Mouse (Mus musculus) midbrain, embryonic 13.5 days (tissue): Measurements from ENCODE around the gene Nphs1. TPM values are rescaled to one million over a fixed set of nuclear protein-coding genes. Genes with fewer than 3 reads are reported as not detected.

Experiments
- ATAC-seq: fragments of 200-750 bp; cut with Nextera tagmentation; 2 replicates; pipeline ENCODE4 v1.8.0; 2017; ENCODE audit warnings: mild to moderate bottlenecking, moderate TSS enrichment, moderate library complexity
- H3K27ac ChIP-seq: fragments of 300-500 bp; sonication (generic); 2 replicates; pipeline ENCODE4 v1.5.1; 2015; ENCODE audit warnings: inconsistent platforms, mild to moderate bottlenecking, moderate library complexity
- H3K27me3 ChIP-seq: fragments of 300-500 bp; sonication (generic); 2 replicates; pipeline ENCODE4 v1.6.1; 2015; ENCODE audit warnings: mild to moderate bottlenecking, inconsistent platforms
- H3K36me3 ChIP-seq: fragments of 300-500 bp; sonication (generic); 2 replicates; pipeline ENCODE4 v1.6.1; 2015; ENCODE audit warnings: mild to moderate bottlenecking, inconsistent platforms
- H3K4me1 ChIP-seq: fragments of 300-500 bp; sonication (generic); replicated peaks from 2 replicates; pipeline ENCODE4 v1.6.1; 2015; ENCODE audit warnings: inconsistent platforms
- H3K4me2 ChIP-seq: fragments of 300-500 bp; sonication (generic); replicated peaks from 2 replicates; pipeline ENCODE4 v1.6.1; 2015; ENCODE audit warnings: moderate library complexity, mild to moderate bottlenecking, inconsistent platforms
- H3K4me3 ChIP-seq: fragments of 300-500 bp; sonication (generic); replicated peaks from 2 replicates; pipeline ENCODE4 v1.5.1; 2015; ENCODE audit warnings: mild to moderate bottlenecking, inconsistent platforms
- H3K9ac ChIP-seq: fragments of 300-500 bp; sonication (generic); replicated peaks from 2 replicates; pipeline ENCODE4 v1.6.1; 2015; ENCODE audit warnings: mild to moderate bottlenecking, inconsistent platforms
- H3K9me3 ChIP-seq: fragments of 300-500 bp; sonication (generic); 2 replicates; pipeline ENCODE4 v1.6.1; 2016; ENCODE audit warnings: mild to moderate bottlenecking, inconsistent platforms
- WGBS: fragments of 180-500 bp; shearing (Covaris S2); methylation state at CpG from one replicate; pipeline ENCODE4 v1.1.7; 2015; 5-methylcytosine and 5-hydroxymethylcytosine counted together
- polyA plus RNA-seq: library from polyadenylated mRNA; unstranded; fragments of >200 nt; fragmentation: Nextera tagmentation; extraction: Ambion mirVana; gene quantifications from 2 replicates; pipeline ENCODE4 v1.2.1, GENCODE M21; 2015

The Nphs1 gene
- 0.78 and 0.94 TPM in 2 replicates for polyA plus RNA-seq

DNA sequence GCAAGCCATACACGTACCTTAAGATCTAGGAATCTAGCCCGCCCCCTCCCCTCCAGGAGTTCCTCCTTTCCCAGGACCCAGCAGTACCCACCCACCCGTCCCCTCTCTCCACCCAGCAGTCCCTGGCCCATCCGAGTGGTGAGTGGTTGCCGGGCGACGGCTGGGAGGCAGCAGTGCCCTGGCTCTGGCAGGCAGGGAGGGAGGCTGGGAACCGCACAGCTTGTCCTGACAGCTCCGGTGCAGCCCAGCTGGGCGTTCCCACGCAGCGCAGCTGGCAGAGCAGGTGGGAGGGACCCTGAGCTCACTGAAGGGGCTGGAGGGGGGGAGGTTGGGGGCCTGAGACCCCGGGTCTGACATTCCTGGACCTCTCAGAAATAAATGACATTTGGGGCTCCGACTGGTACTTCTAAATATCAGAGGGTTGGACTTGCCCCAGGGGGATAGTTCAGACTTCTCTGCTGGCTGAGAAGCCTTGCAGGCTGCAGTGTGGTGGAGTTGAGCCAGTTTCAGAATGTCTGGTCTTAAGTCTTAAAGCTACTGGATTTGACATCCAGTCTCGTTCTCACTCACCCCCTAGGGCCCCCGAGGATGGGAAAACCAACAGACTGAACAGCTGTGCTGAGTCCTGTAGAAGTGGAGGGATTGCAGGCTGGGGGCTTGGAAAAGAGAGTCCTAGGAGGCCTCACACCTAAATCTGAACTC, at the start of gene Nphs1, which contains the start of gene Kirrel2:
TSS of gene Nphs1 (plus strand) at position 687 of the 702 bp plus-strand sequence.
TSS of gene Kirrel2 (minus strand) at position 62 of the 702 bp plus-strand sequence.
- H3K9ac ChIP-seq: peak within 1 kb of the TSS; percentile 50

DNA sequence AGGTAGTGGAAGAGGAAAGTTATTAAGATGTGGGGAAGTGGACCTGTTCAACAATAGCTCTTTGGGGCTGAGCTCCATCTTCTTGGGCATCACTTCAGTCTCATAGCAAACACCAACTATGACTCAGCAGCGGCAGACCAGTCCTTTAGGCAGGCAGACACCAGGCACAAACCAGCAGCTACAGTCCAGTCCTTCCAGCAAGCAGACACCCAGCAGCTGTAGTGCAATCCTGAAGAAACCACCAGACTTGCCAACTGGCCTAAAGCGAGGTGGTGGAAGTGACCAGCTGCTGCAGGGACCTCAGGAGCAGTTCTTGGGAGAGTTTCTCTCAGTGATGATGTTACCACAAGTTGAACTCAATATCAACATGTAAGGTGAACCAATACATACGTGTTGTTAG, 49.5 kb upstream of the Nphs1 start:
- H3K36me3 ChIP-seq: no peaks in the 10 kb centered on the region
- ATAC-seq: no peak
- no peak overlapping the region for H3K27ac ChIP-seq
- whole genome bisulfite sequencing: 94% methylated on average over 3 of the region's 3 CpGs
- no peaks in the 10 kb centered on the region for H3K27me3 ChIP-seq
- H3K9me3 ChIP-seq: no peaks in the 10 kb centered on the region
- no peak overlapping the region for H3K9ac ChIP-seq
- H3K4me2 ChIP-seq: no peak overlapping the region
- no peak overlapping the region for H3K4me3 ChIP-seq
- no peaks in the 10 kb centered on the region for H3K4me1 ChIP-seq

More for the DNA sequence above, at the start of gene Nphs1, which contains the start of gene Kirrel2:
- H3K36me3 ChIP-seq: no peaks in the 10 kb centered on the region
- H3K9me3 ChIP-seq: no peaks in the 10 kb centered on the region
- H3K27ac ChIP-seq: no peak within 1 kb of the TSS
- H3K4me3 ChIP-seq: peak within 1 kb of the TSS; percentile 36
- H3K4me1 ChIP-seq: peaks cover 35% of the 10 kb centered on the region
- H3K4me2 ChIP-seq: peak within 1 kb of the TSS; percentile 58
- peak; percentile 93 for ATAC-seq
- under 1% methylated on average over 16 of the region's 16 CpGs for WGBS
- peaks cover 98% of the 10 kb centered on the region for H3K27me3 ChIP-seq

DNA sequence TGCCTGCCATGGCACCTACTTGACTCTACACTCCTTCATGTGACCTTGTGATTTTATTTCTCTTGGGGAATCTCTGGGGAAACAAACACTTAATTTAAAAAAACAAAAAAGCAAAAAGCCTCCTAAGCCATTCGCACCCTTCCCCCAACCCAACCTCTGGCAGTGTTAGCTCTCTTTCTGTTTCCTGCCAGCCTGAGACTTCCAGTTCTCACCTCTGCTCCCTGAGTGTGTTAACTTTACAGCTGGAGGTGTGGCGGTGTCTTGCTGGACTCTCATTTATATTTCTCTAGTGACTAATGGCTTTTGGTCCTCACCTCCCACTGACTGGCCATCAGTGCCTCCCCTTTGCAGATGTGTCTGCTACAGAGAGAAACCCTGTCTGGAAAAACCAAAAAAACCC, 48.3 kb upstream of the Nphs1 start:
- Histone ChIP-seq H3K27me3 (no peaks in the 10 kb centered on the region), H3K4me3 (no peak overlapping the region), H3K36me3 (no peaks in the 10 kb centered on the region), H3K4me1 (no peaks in the 10 kb centered on the region), H3K9me3 (no peaks in the 10 kb centered on the region), H3K4me2 (no peak overlapping the region), H3K9ac (no peak overlapping the region), H3K27ac (no peak overlapping the region)
- WGBS: 89% methylated on average over 2 of the region's 2 CpGs
- no peak for ATAC-seq

DNA sequence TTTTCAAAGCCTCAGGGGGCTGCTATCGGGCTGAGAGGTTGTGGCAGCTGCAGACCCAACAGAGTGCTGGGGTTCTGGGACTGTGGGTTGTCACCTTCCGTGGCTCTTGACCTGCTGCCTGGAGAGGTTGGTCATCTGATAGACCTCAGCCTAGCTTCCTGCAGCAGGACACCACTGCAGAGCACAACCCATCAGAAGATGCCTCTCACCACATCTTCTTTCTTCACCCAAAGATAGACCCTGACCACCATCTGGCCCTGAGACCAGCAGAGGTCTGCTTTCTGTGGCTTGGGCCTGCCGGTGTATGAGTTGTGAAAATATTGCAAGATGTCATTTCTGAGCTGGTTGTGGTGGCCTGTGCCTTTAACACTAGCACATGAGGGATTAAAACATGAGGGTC, 47.1 kb upstream of the Nphs1 start:
- 84% methylated on average over 3 of the region's 3 CpGs for WGBS
- H3K9me3 ChIP-seq: no peaks in the 10 kb centered on the region
- no peaks in the 10 kb centered on the region for H3K27me3 ChIP-seq
- no peaks in the 10 kb centered on the region for H3K36me3 ChIP-seq
- H3K9ac ChIP-seq: no peak overlapping the region
- H3K27ac ChIP-seq: no peak overlapping the region
- ATAC-seq: no peak
- no peaks in the 10 kb centered on the region for H3K4me1 ChIP-seq
- H3K4me2 ChIP-seq: no peak overlapping the region
- H3K4me3 ChIP-seq: no peak overlapping the region

DNA sequence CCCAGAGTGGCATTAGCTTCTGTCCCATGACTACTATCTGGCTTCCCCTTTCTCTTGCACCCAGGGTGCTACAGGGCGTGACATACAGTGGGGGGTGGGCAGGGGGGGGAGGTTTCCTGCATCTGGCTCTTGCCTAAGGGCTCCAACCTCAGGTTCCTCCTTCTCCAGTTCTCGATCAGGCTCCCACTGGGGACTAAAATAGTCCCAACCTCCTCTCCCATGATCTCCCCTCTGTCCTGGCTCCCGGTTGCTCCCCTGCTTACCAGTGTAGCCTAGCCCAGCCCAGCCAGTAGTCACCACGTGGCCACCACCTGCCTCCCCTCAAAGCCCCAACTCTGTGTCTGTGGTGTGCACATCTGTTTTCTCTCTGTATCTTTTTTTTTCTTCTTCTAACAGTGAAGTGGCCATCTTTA, 45.4 kb upstream of the Nphs1 start:
- 74% methylated on average over 4 of the region's 4 CpGs for WGBS
- Histone ChIP-seq H3K9ac (no peak overlapping the region), H3K27ac (no peak overlapping the region), H3K4me1 (no peaks in the 10 kb centered on the region), H3K9me3 (no peaks in the 10 kb centered on the region), H3K36me3 (no peaks in the 10 kb centered on the region), H3K27me3 (no peaks in the 10 kb centered on the region), H3K4me3 (no peak overlapping the region), H3K4me2 (no peak overlapping the region)
- ATAC-seq: no peak

DNA sequence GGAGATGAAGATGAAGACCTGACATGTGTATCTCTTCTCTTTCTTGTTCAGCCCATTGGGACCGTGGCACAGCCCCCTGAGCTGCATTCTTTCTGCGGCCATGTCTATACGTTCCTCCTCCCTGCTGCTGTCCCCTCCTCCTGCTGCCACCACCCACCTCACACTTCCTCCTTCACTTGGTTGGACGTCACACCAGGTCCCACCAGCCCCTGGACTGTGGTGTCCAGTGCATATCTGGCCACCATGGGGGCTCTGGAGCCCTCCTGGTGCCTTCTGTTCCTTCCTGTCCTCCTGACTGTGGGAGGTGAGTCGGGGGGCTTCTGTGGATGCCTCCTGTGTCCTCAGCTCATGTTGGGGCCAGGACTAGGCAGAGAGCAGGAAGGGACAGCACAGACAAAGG, 44.5 kb upstream of the Nphs1 start, which contains the start of gene Tyrobp:
TSS of gene Tyrobp (plus strand) at position 165 of the 400 bp plus-strand sequence.
- H3K9ac ChIP-seq: no peak within 1 kb of the TSS
- H3K4me1 ChIP-seq: no peaks in the 10 kb centered on the region
- no peak within 1 kb of the TSS for H3K4me3 ChIP-seq
- ATAC-seq: no peak
- no peaks in the 10 kb centered on the region for H3K36me3 ChIP-seq
- no peak within 1 kb of the TSS for H3K4me2 ChIP-seq
- 69% methylated on average over 5 of the region's 5 CpGs for WGBS
- H3K27me3 ChIP-seq: no peaks in the 10 kb centered on the region
- H3K9me3 ChIP-seq: no peaks in the 10 kb centered on the region
- no peak within 1 kb of the TSS for H3K27ac ChIP-seq

DNA sequence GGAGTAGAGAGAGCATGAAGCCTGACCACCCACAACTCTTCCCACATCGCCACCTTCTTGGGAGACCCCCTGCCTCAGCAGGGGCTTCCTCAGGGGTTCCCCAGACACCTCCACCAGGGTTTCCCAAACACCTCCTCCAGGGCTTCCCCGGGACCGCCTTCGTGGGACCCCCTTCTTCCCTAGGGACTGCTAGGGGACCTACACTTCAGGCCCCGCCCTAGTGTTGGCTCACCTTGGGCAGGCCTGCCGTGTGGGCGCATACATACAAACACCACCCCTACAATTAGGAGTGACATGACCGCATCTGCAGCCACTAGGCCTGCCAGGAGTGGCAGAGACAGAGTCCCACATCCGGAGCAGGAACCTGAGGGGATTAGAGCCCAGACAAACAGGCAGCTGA, 40.3 kb upstream of the Nphs1 start:
- WGBS: 80% methylated on average over 9 of the region's 9 CpGs
- ATAC-seq: no peak
- Histone ChIP-seq H3K9ac (no peak overlapping the region), H3K4me3 (no peak overlapping the region), H3K36me3 (no peaks in the 10 kb centered on the region), H3K4me1 (peaks cover 12% of the 10 kb centered on the region), H3K27ac (no peak overlapping the region), H3K27me3 (peaks cover 13% of the 10 kb centered on the region), H3K9me3 (peaks cover 5% of the 10 kb centered on the region; the same call in 1 of the 2 replicates), H3K4me2 (no peak overlapping the region)

DNA sequence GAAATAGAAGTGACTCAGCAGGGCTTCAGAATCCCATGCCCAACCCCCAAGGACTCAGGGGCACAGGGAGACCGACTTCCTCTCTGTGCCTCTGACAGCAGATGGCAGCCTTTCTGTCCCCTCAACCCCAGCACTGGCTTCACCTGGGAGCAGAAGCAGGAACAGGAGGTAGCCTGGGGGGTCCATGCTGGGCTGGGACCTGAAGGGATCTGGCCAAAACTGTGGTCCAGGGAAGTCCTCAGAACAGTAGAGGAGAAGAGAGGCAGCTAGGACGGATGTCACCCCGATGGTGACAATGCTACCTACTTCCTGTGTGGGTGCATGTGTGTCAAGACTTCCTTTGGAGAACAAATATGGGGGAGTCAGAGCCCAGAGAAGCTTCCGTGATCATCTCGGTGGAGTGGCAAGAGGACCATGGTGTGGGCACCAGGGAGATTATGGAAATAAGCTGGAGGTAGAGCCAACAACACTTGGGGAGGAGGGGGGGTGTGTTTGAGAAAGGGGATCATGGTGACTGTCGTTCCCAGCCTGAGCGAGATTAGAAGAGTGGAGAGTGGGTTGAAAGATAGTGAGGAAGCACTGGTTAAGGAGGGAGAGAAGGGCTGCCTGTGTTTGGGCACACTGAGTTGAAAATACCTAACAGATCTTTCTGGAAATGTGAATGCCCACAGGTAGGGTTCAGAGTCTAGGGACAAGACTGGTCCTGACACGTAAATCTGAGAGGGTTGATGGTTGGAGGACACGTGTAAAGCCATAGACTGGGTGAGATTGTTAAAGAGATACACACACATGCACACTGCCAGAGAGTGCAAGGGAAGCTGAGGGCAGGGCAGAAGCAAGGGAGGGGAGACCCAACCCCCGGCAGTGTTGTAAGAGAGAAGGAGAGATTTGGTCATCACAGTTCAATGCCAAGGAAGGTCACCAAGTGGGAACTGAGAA, 38.3 kb upstream of the Nphs1 start, which contains the start of gene Hcst:
TSS of gene Hcst (minus strand) at position 294 of the 939 bp plus-strand sequence.
- Histone ChIP-seq H3K27me3 (peaks cover 17% of the 10 kb centered on the region), H3K36me3 (no peaks in the 10 kb centered on the region), H3K9me3 (peaks cover 5% of the 10 kb centered on the region; the same call in 1 of the 2 replicates), H3K4me2 (no peak within 1 kb of the TSS), H3K4me3 (no peak within 1 kb of the TSS), H3K9ac (no peak within 1 kb of the TSS), H3K27ac (no peak within 1 kb of the TSS), H3K4me1 (peaks cover 20% of the 10 kb centered on the region)
- WGBS: 75% methylated on average over 10 of the region's 10 CpGs
- no peak for ATAC-seq

DNA sequence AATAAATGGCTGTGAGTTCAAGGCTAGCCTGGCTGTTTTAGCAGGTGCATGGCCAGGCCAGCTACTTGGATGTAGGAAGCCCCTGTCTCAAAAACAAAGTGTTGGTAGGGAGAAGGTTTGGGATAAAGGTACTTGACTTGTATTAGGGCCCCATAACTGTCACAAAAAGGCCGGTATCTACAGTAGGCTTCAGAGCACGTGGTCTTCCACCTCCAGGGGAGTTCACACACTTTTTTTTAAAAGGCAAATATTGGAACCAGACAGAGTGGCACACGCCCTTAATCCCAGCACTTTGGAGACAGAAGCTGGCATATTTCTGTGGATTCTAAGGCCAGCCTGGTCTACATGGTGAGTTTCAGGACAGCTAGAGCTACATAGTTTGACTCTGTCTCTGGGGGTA, 37.4 kb upstream of the Nphs1 start:
- peaks cover 5% of the 10 kb centered on the region; the same call in 1 of the 2 replicates for H3K9me3 ChIP-seq
- no peak overlapping the region for H3K27ac ChIP-seq
- WGBS: 90% methylated on average over 3 of the region's 3 CpGs
- H3K36me3 ChIP-seq: peaks cover 3% of the 10 kb centered on the region; the same call in 1 of the 2 replicates
- H3K4me3 ChIP-seq: no peak overlapping the region; the same call in 1 of the 2 replicates
- no peak overlapping the region for H3K9ac ChIP-seq
- H3K4me2 ChIP-seq: no peak overlapping the region
- H3K4me1 ChIP-seq: peaks cover 20% of the 10 kb centered on the region
- no peak for ATAC-seq
- H3K27me3 ChIP-seq: peaks cover 17% of the 10 kb centered on the region

DNA sequence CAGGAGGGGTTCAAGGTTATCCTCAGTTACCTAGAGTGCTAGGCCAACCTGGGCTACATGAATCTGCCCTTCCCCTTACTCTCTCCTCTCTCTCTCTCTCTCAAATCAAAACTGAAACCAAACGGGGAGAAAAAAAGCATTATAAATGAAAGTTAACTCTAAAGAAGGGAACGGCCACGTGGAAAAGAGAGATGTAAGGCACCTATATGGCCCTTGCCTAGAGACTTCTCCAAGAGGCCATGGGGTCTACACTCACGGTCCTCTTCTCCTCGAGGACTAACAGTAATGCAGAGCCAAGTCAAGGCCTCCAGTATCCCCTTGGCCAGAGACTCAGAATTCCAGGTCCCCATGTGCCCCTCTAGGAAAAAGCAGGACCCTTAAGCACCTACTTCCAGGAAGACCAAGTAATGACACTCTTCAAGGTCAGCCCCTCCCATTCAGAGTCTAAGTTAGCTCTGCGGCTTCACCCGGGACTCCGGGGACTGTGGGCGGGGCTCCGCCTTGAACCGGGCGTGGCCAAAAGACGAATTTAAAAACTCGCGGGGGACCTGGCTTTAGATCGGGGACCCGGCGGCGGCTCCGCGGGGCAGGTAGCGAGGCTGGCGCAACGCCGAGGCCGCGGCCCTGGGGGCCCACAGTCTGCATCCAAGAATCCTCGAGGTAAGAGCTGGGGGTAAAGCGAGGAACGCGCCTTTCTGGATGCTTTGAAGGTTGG, 36.8 kb upstream of the Nphs1 start, which contains the start of gene Nfkbid:
TSS of gene Nfkbid (plus strand) at position 558 of the 715 bp plus-strand sequence.
- Histone ChIP-seq H3K4me3 (peak within 1 kb of the TSS; percentile 57), H3K9ac (peak within 1 kb of the TSS; percentile 76), H3K27me3 (peaks cover 17% of the 10 kb centered on the region), H3K4me2 (peak within 1 kb of the TSS; percentile 83), H3K36me3 (peaks cover 8% of the 10 kb centered on the region; the same call in 1 of the 2 replicates), H3K27ac (no peak within 1 kb of the TSS), H3K4me1 (peaks cover 20% of the 10 kb centered on the region), H3K9me3 (peaks cover 5% of the 10 kb centered on the region; the same call in 1 of the 2 replicates)
- ATAC-seq: peak; percentile 6; the same call in 1 of the 2 replicates
- 10% methylated on average over 31 of the region's 31 CpGs for WGBS

DNA sequence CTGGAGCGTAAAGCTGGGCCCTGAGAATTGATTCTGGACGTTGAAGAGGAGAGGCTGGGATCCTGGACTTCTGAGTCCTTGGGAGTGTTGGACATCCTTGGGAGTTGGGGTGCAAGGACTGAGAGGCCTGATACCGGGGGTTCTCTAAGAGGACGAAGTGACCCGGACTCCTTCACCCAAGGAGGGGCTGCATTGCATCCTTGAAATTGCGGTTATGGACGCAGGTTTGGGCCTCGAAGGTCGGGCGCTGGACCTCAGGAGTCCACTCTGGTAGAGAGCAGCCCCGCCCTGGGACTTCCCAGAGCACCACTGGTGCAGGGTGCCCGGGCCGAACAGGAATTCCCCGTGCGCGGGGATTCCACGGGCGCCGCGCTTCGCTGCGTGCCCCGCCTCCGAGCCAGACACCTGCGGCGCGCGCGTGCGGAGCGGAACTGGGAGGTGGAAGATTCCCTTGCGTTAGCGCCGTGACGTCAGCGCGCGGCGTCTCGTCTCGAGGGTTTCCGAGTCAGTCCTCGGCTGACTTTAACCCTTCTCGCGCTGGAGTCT, 36.2 kb upstream of the Nphs1 start:
- H3K9me3 ChIP-seq: peaks cover 5% of the 10 kb centered on the region; the same call in 1 of the 2 replicates
- ATAC-seq: peak; percentile 89
- peak overlapping the region; percentile 76 for H3K9ac ChIP-seq
- peaks cover 10% of the 10 kb centered on the region; the same call in 1 of the 2 replicates for H3K36me3 ChIP-seq
- H3K27me3 ChIP-seq: peaks cover 17% of the 10 kb centered on the region
- WGBS: under 1% methylated on average over 45 of the region's 45 CpGs
- peak overlapping the region; percentile 57 for H3K4me3 ChIP-seq
- H3K4me1 ChIP-seq: peaks cover 20% of the 10 kb centered on the region
- H3K4me2 ChIP-seq: peak overlapping the region; percentile 83
- no peak overlapping the region for H3K27ac ChIP-seq
